Mouse (Mus musculus): ENCODE results near the gene Col27a1. TPM values are rescaled to one million over a fixed set of nuclear protein-coding genes. Genes with fewer than 3 reads are reported as not detected.
A peak's percentile ranks its signal among the peaks of the same experiment; 100 is the strongest.

Gene Col27a1
- polyA plus RNA-seq, 1 experiment from 2014 or later, result 2.8 TPM

DNA sequence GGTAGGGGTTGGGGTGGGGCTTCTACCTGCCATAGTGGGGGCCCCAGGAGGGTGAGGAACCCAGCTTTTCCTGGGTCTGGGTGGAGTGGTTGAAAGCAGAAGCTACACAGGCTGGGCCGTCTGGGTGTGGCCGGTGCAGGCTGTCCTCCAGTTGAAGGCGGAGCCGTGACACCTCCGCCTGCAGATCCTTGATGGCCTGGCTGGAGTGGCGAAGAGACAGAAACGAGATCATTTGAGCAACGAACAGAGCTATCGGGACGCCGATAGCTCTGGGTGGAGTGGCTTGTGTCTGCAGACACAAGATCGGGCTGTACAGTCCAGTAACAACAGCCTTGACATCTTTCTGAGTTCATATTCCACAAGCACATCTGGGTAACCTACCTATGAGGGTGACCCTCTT, 160.5 kb downstream of the Col27a1 start:
- H3K4me1 ChIP-seq, result peaks cover 6% of the 10 kb centered on the region
- no peaks in the 10 kb centered on the region for H3K27me3 ChIP-seq (ENCODE audit: poor library complexity, severe bottlenecking)
- H3K4me3 ChIP-seq, result no peak overlapping the region
- peaks cover 85% of the 10 kb centered on the region for H3K36me3 ChIP-seq (replicated peaks)
- no peaks in the 10 kb centered on the region for H3K9me3 ChIP-seq
- 93% methylated on average over 12 of the region's 12 CpGs for WGBS
- H3K27ac ChIP-seq, result no peak overlapping the region
- no peak for DNase-seq (ENCODE audit: extremely low spot score, low spot score)

- DNase-seq (ENCODE audit: extremely low spot score, low spot score), result no peak
- Histone ChIP-seq H3K4me3 (no peak overlapping the region), H3K27ac (no peak overlapping the region), H3K4me1 (peaks cover 6% of the 10 kb centered on the region), H3K9me3 (no peaks in the 10 kb centered on the region), H3K27me3 (ENCODE audit: poor library complexity, severe bottlenecking) (no peaks in the 10 kb centered on the region), H3K36me3 (replicated peaks) (peaks cover 88% of the 10 kb centered on the region)
- 82% methylated on average over 1 of the region's 1 CpGs for WGBS
These were observed 161.6 kb downstream of the Col27a1 start for GRCm38 (mm10) chr4:63375367-63375766.

- DNase-seq (ENCODE audit: extremely low spot score, low spot score), result no peak
- Histone ChIP-seq H3K4me3 (no peak overlapping the region), H3K27me3 (ENCODE audit: poor library complexity, severe bottlenecking) (no peaks in the 10 kb centered on the region), H3K4me1 (no peaks in the 10 kb centered on the region; the same call in 1 of the 2 replicates), H3K27ac (no peak overlapping the region), H3K9me3 (no peaks in the 10 kb centered on the region), H3K36me3 (replicated peaks) (peaks cover 90% of the 10 kb centered on the region)
- WGBS, result 69% methylated on average over 7 of the region's 7 CpGs
These were observed 163.7 kb downstream of the Col27a1 start for GRCm38 (mm10) chr4:63377483-63377882.

DNA sequence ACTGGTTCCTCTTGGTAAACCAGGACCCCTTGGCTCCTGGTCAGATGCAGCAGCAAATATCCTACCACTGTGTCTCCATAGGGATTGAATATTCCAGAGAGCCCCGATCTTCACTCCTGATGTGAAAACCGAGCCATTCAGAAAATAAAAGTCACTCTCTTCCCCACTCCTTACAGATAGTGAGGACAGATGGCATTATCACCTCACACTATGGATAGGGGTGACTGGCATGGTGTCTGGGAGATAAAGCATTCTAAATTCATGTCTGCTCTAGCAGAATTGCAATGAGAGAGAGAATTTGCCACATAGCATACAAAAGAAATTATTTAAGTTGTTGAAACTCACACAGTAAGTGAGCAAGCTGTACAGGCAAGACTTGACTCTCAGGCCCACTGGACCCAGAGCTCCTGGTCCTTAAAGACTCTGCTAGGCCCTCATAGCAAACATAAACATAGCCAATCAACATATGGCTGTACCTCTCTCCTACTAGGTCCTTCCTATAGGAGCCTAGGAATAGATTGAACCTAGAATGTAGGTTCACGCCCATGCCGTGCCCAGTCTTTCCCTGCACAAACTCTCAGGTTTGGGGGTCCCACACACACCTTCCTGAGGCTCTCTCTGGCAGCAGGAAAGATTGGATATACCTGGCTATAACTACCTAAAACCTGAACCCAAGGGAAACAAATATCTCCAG, 169.0 kb downstream of the Col27a1 start:
- no peaks in the 10 kb centered on the region for H3K9me3 ChIP-seq

DNA sequence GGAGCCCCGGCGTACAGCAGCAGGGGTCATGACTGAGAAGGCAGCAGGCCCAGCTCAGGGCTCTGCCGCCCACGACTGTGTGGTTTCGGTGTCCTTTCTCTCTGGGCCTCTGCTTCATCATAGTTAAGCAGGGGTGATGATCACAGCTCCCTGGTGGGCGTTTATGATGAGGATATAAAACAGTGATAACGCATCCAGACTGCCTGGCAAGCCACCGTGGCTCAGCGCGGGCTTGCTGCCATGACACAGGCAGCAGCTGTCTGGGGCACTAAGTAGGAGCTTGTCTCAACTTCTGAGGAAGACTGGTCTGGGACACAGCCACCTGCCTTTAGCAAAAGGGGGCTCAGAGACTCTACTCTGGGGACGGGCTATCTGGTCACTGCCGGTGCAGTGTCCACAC, 169.7 kb downstream of the Col27a1 start:
- Histone ChIP-seq H3K9me3 (no peaks in the 10 kb centered on the region), H3K4me3 (no peak overlapping the region), H3K36me3 (replicated peaks) (peaks cover 74% of the 10 kb centered on the region), H3K27ac (no peak overlapping the region), H3K4me1 (peaks cover 12% of the 10 kb centered on the region), H3K27me3 (ENCODE audit: poor library complexity, severe bottlenecking) (no peaks in the 10 kb centered on the region)
- 92% methylated on average over 12 of the region's 12 CpGs for WGBS
- DNase-seq (ENCODE audit: extremely low spot score, low spot score), result no peak

More for the DNA sequence above, 169.0 kb downstream of the Col27a1 start:
- Histone ChIP-seq H3K27me3 (ENCODE audit: poor library complexity, severe bottlenecking) (no peaks in the 10 kb centered on the region), H3K4me1 (peaks cover 6% of the 10 kb centered on the region), H3K4me3 (no peak overlapping the region), H3K27ac (no peak overlapping the region), H3K36me3 (replicated peaks) (peaks cover 73% of the 10 kb centered on the region)
- 89% methylated on average over 4 of the region's 4 CpGs for WGBS
- no peak for DNase-seq (ENCODE audit: extremely low spot score, low spot score)

- no peak for DNase-seq (ENCODE audit: extremely low spot score, low spot score)
- H3K36me3 ChIP-seq (replicated peaks), result peaks cover 66% of the 10 kb centered on the region
- no peak overlapping the region for H3K4me3 ChIP-seq
- no peak overlapping the region for H3K27ac ChIP-seq
- H3K27me3 ChIP-seq (ENCODE audit: poor library complexity, severe bottlenecking), result no peaks in the 10 kb centered on the region
- peaks cover 20% of the 10 kb centered on the region for H3K4me1 ChIP-seq
- 94% methylated on average over 4 of the region's 4 CpGs for WGBS
- no peaks in the 10 kb centered on the region for H3K9me3 ChIP-seq
These were observed 170.5 kb downstream of the Col27a1 start for GRCm38 (mm10) chr4:63384262-63384661.

MicroRNAs encoded within 50 kb of the gene (microRNA counts, 519-probe panel; counts per million panel counts)
- 341 counts per million, percentile 65 among the panel's probes with 10 or more counts for microRNA mmu-miR-455

Small RNA genes within 50 kb of the gene (microRNA-seq; reads per million reads assigned to microRNA genes)
- gene Mir455, result 647 reads per million, percentile 71 among the genes with 10 or more reads in this experiment

Other genes starting within 250 kb of the Col27a1 start
- gene Zfp618, start 248.4 kb upstream of the Col27a1 start, polyA plus RNA-seq (2016; fragmentation: Nextera tagmentation; extraction: Ambion mirVana), result 21.4 and 23.3 TPM in 2 replicates
- gene Ambp, start 59.2 kb upstream of the Col27a1 start, polyA plus RNA-seq (2016; fragmentation: Nextera tagmentation; extraction: Ambion mirVana), result not detected in 2 replicates
- not detected in 2 replicates for gene Kif12, start 41.9 kb upstream of the Col27a1 start, polyA plus RNA-seq (2016; fragmentation: Nextera tagmentation; extraction: Ambion mirVana)
- not detected in 2 replicates for gene Orm1, start 130.6 kb downstream of the Col27a1 start, polyA plus RNA-seq (2016; fragmentation: Nextera tagmentation; extraction: Ambion mirVana)
- not detected in 2 replicates for gene Orm3, start 142.2 kb downstream of the Col27a1 start, polyA plus RNA-seq (2016; fragmentation: Nextera tagmentation; extraction: Ambion mirVana)
- gene Orm2, start 148.4 kb downstream of the Col27a1 start, polyA plus RNA-seq (2016; fragmentation: Nextera tagmentation; extraction: Ambion mirVana), result not detected in 2 replicates
- 10.2 and 13.1 TPM in 2 replicates for gene Akna, start 189.3 kb downstream of the Col27a1 start, polyA plus RNA-seq (2016; fragmentation: Nextera tagmentation; extraction: Ambion mirVana)

All from forebrain, embryonic 10.5 days (tissue).